ENCODE assay signal across 16 mouse cellular contexts in genomic region chr12:3858754-3859153, GRCm38 (mm10).
"Had no signal": no experiment of that assay in that cellular context is flagged by ENCODE, and none has a peak within 500 bp of the region (broad histone marks: within the 10 kb centered on the region; RNA-seq: fewer than 3 reads in every experiment).

No protein-coding gene starts in this region.

- H3K27me3 ChIP-seq: liver, embryonic 13.5 days; liver, embryonic 15.5 days; midbrain, embryonic 12.5 days; neural tube, embryonic 12.5 days; stomach, embryonic 15.5 days had no signal

- H3K27ac ChIP-seq: liver, embryonic 13.5 days; liver, embryonic 15.5 days; midbrain, embryonic 10.5 days; midbrain, embryonic 12.5 days; neural tube, embryonic 12.5 days; stomach, embryonic 15.5 days; stomach, postnatal 0 days had no signal

- H3K36me3 ChIP-seq: liver, embryonic 13.5 days; liver, embryonic 15.5 days; midbrain, embryonic 10.5 days had no signal

- H3K9me3 ChIP-seq: liver, embryonic 13.5 days; liver, embryonic 15.5 days; midbrain, embryonic 10.5 days; midbrain, embryonic 12.5 days; neural tube, embryonic 12.5 days; stomach, embryonic 15.5 days had no signal

- H3K4me2 ChIP-seq: liver, embryonic 13.5 days; liver, embryonic 15.5 days; midbrain, embryonic 12.5 days; neural tube, embryonic 12.5 days; stomach, embryonic 15.5 days had no signal

- H3K4me3 ChIP-seq: liver, embryonic 13.5 days; liver, embryonic 15.5 days; midbrain, embryonic 10.5 days; midbrain, embryonic 12.5 days; neural tube, embryonic 12.5 days; stomach, embryonic 15.5 days had no signal

- DNase-seq: liver, embryonic 13.5 days; liver, postnatal 0 days; lung, adult 2 months; lung, postnatal 10 days; midbrain, embryonic 14.5 days; right cerebral cortex, postnatal 14 days; thymus, adult 2 months; thymus, postnatal 25 days; thymus, postnatal 4 days had no signal

- H3K9ac ChIP-seq: liver, embryonic 13.5 days; liver, embryonic 15.5 days; liver, postnatal 0 days; midbrain, embryonic 12.5 days; stomach, embryonic 15.5 days had no signal

- ATAC-seq: midbrain, embryonic 16.5 days had no signal
